Mouse (Mus musculus): ENCODE data around the gene Yipf6.

DNA sequence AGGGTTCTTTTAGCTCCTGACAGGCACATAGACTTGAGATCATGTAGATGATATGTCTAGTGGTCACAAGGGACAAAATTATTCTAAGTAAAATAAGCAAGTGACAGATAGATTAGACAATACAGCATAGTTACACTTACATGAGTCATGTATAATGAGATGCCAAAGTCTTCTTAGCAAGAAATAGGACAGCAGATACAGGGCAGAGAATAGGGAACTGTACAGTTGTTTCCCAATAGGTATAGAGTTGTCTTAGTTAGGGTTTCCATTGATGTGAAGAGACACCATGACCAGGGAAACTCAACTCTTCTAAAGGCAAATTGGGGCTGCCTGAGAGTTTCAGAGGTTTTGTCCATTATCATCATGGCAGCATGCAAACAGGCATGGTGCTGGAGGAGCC, 27.6 kb downstream of the Yipf6 start:
- TF ChIP-seq CTCF (IDR thresholded peaks at IDR 0.05; ENCODE audit: control insufficient read depth, insufficient read depth, low read length) = no peak
- no peak for TF ChIP-seq POLR2A (IDR thresholded peaks at IDR 0.05; ENCODE audit: borderline replicate concordance, control insufficient read depth, low read depth, low read length)

All from bone marrow, adult 2 months (tissue).